In genomic region chr2:180826742-180827141, GRCm38 (mm10) we compare ENCODE assay signal across 32 mouse cellular contexts. TPM values are rescaled to one million over a fixed set of nuclear protein-coding genes. Genes with fewer than 3 reads are reported as not detected.
A peak's percentile ranks its signal among the peaks of the same experiment; 100 is the strongest.
DNase-seq lines count a peak whose midpoint lies in the region; ATAC-seq and TF ChIP-seq lines count a peak whose summit lies in the region.
"Had no signal": no experiment of that assay in that cellular context is flagged by ENCODE, and none has a peak within 500 bp of the region (broad histone marks: within the 10 kb centered on the region; RNA-seq: fewer than 3 reads in every experiment).

No protein-coding gene starts in this region.

- H3K4me1 ChIP-seq in hindbrain, embryonic 13.5 days (replicated peaks), result peaks cover 35% of the 10 kb centered on the region
- 0 out of 2 replicates have a peak, but pooled peaks cover 4% of the 10 kb centered on the region for H3K4me1 ChIP-seq in hindbrain, postnatal 0 days (ENCODE audit: insufficient read depth, low read length)
- H3K4me1 ChIP-seq in midbrain, embryonic 13.5 days (replicated peaks), result peaks cover 14% of the 10 kb centered on the region
- peaks cover 9% of the 10 kb centered on the region for H3K4me1 ChIP-seq in midbrain, embryonic 16.5 days (ENCODE audit: control insufficient read depth, insufficient read depth, low read length)
- no peaks in the 10 kb centered on the region for H3K4me1 ChIP-seq in stomach, postnatal 0 days (replicated peaks; ENCODE audit: control insufficient read depth, insufficient read depth)
- H3K4me1 ChIP-seq: embryonic facial prominence, embryonic 13.5 days had no signal

- no peak for ATAC-seq in hindbrain, embryonic 13.5 days (ENCODE audit: low FRiP score)
- no peak for ATAC-seq in hindbrain, postnatal 0 days
- no peak for ATAC-seq in midbrain, embryonic 13.5 days
- no peak for ATAC-seq in midbrain, embryonic 16.5 days
- ATAC-seq in stomach, postnatal 0 days (ENCODE audit: low FRiP score, low TSS enrichment), result no peak
- ATAC-seq: intestine, postnatal 0 days; lung, postnatal 0 days had no signal

- no peak overlapping the region for H3K4me2 ChIP-seq in hindbrain, embryonic 13.5 days
- no peak overlapping the region for H3K4me2 ChIP-seq in hindbrain, postnatal 0 days (ENCODE audit: low read depth, low read length)
- H3K4me2 ChIP-seq in midbrain, embryonic 13.5 days (replicated peaks), result no peak overlapping the region
- H3K4me2 ChIP-seq in midbrain, embryonic 16.5 days (ENCODE audit: low read length), result no peak overlapping the region
- no peak overlapping the region for H3K4me2 ChIP-seq in stomach, postnatal 0 days (replicated peaks; ENCODE audit: low read depth)
- H3K4me2 ChIP-seq: embryonic facial prominence, embryonic 13.5 days; forebrain, embryonic 12.5 days had no signal

- H3K9ac ChIP-seq in hindbrain, embryonic 13.5 days, result no peak overlapping the region
- H3K9ac ChIP-seq in hindbrain, postnatal 0 days (replicated peaks; ENCODE audit: low read length), result no peak overlapping the region
- H3K9ac ChIP-seq in midbrain, embryonic 13.5 days (replicated peaks), result no peak overlapping the region
- no peak overlapping the region for H3K9ac ChIP-seq in midbrain, embryonic 16.5 days (ENCODE audit: low read depth, low read length)
- no peak overlapping the region for H3K9ac ChIP-seq in stomach, postnatal 0 days (ENCODE audit: low read length)
- H3K9ac ChIP-seq: embryonic facial prominence, embryonic 13.5 days; forebrain, embryonic 12.5 days had no signal

- no peak for TF ChIP-seq CTCF in hindbrain, postnatal 0 days (IDR thresholded peaks at IDR 0.05; ENCODE audit: low read depth)
- peak; percentile 12; the same call in 1 of the 2 replicates for TF ChIP-seq CTCF in stomach, postnatal 0 days (IDR thresholded peaks at IDR 0.05; ENCODE audit: low read depth)

- no peaks in the 10 kb centered on the region for H3K9me3 ChIP-seq in hindbrain, embryonic 13.5 days
- H3K9me3 ChIP-seq in hindbrain, postnatal 0 days (ENCODE audit: low read length), result no peaks in the 10 kb centered on the region
- no peaks in the 10 kb centered on the region for H3K9me3 ChIP-seq in midbrain, embryonic 13.5 days
- H3K9me3 ChIP-seq in midbrain, embryonic 16.5 days (replicated peaks; ENCODE audit: control insufficient read depth, low read length, poor library complexity, severe bottlenecking), result no peaks in the 10 kb centered on the region
- no peaks in the 10 kb centered on the region for H3K9me3 ChIP-seq in stomach, postnatal 0 days (ENCODE audit: control insufficient read depth, low read length)
- H3K9me3 ChIP-seq: embryonic facial prominence, embryonic 13.5 days; forebrain, embryonic 12.5 days; heart, embryonic 10.5 days; limb, embryonic 10.5 days had no signal

- WGBS in hindbrain, embryonic 13.5 days, result 91% methylated on average over 1 of the region's 1 CpGs
- 91% methylated on average over 1 of the region's 1 CpGs for WGBS in hindbrain, postnatal 0 days
- WGBS in midbrain, embryonic 13.5 days, result 89% methylated on average over 1 of the region's 1 CpGs
- 93% methylated on average over 1 of the region's 1 CpGs for WGBS in midbrain, embryonic 16.5 days
- WGBS in stomach, postnatal 0 days, result 90% methylated on average over 1 of the region's 1 CpGs

- no peaks in the 10 kb centered on the region for H3K36me3 ChIP-seq in hindbrain, embryonic 13.5 days
- no peaks in the 10 kb centered on the region for H3K36me3 ChIP-seq in hindbrain, postnatal 0 days (ENCODE audit: insufficient read depth, low read length)
- H3K36me3 ChIP-seq in midbrain, embryonic 13.5 days, result no peaks in the 10 kb centered on the region
- H3K36me3 ChIP-seq in midbrain, embryonic 16.5 days (ENCODE audit: control insufficient read depth, insufficient read depth, low read length), result no peaks in the 10 kb centered on the region
- no peaks in the 10 kb centered on the region for H3K36me3 ChIP-seq in stomach, postnatal 0 days (ENCODE audit: control insufficient read depth, insufficient read depth, low read length)
- H3K36me3 ChIP-seq: embryonic facial prominence, embryonic 13.5 days; forebrain, embryonic 12.5 days; heart, embryonic 10.5 days; limb, embryonic 10.5 days had no signal

- 0 out of 2 replicates have a peak overlapping the region, but pooled peaks have one; percentile 89 for H3K27ac ChIP-seq in hindbrain, embryonic 13.5 days
- H3K27ac ChIP-seq in hindbrain, postnatal 0 days, result no peak overlapping the region
- H3K27ac ChIP-seq in midbrain, embryonic 13.5 days, result 0 out of 2 replicates have a peak overlapping the region, but pooled peaks have one; percentile 82
- H3K27ac ChIP-seq in midbrain, embryonic 16.5 days (ENCODE audit: low read length), result no peak overlapping the region
- H3K27ac ChIP-seq in stomach, postnatal 0 days (replicated peaks), result no peak overlapping the region
- H3K27ac ChIP-seq: embryonic facial prominence, embryonic 13.5 days; forebrain, embryonic 12.5 days; heart, embryonic 10.5 days; limb, embryonic 10.5 days; macrophage had no signal

- H3K4me3 ChIP-seq in hindbrain, embryonic 13.5 days, result no peak overlapping the region
- no peak overlapping the region for H3K4me3 ChIP-seq in hindbrain, postnatal 0 days (ENCODE audit: low read length)
- H3K4me3 ChIP-seq in midbrain, embryonic 13.5 days (replicated peaks), result no peak overlapping the region
- no peak overlapping the region for H3K4me3 ChIP-seq in midbrain, embryonic 16.5 days (ENCODE audit: low read depth, low read length)
- H3K4me3 ChIP-seq in stomach, postnatal 0 days (ENCODE audit: low read depth, low read length), result no peak overlapping the region
- H3K4me3 ChIP-seq: embryonic facial prominence, embryonic 13.5 days; erythroblast, embryonic 14.5 days; forebrain, embryonic 12.5 days; heart, embryonic 10.5 days; limb, embryonic 10.5 days had no signal

- DNase-seq in hindbrain, postnatal 0 days (ENCODE audit: low spot score), result no peak
- DNase-seq in ES-CJ7 (ENCODE audit: low read depth, low spot score), result peak; percentile 10
- DNase-seq in stomach, postnatal 0 days (ENCODE audit: low spot score), result no peak
- DNase-seq in right cerebral cortex, postnatal 36 days (ENCODE audit: low spot score in 2 of 2), result no peak
- DNase-seq: adrenal gland, postnatal 36 days; B cell, adult 2 months; heart, postnatal 4 days; kidney, postnatal 4 days; right cerebral cortex, postnatal 14 days; spleen, adult 18-20 months; thymus, postnatal 25 days had no signal

- H3K27me3 ChIP-seq in hindbrain, embryonic 13.5 days, result 0 out of 2 replicates have a peak, but pooled peaks cover 4% of the 10 kb centered on the region
- H3K27me3 ChIP-seq in hindbrain, postnatal 0 days (ENCODE audit: insufficient read depth, low read length), result no peaks in the 10 kb centered on the region
- H3K27me3 ChIP-seq in midbrain, embryonic 13.5 days, result no peaks in the 10 kb centered on the region
- H3K27me3 ChIP-seq in midbrain, embryonic 16.5 days (ENCODE audit: control insufficient read depth, insufficient read depth, low read depth, low read length), result no peaks in the 10 kb centered on the region
- no peaks in the 10 kb centered on the region for H3K27me3 ChIP-seq in stomach, postnatal 0 days (ENCODE audit: control insufficient read depth, insufficient read depth, low read length)

- no peak for TF ChIP-seq EP300 in stomach, postnatal 0 days (optimal IDR thresholded peaks at IDR 0.05)

RNA-seq across cellular contexts. Expression of gene Bhlhe23, which starts 50.0 kb away (rescaled TPM):
- 1.2 and 2.5 TPM in 2 replicates for polyA plus RNA-seq in hindbrain, embryonic 13.5 days (2015; fragmentation: Nextera tagmentation; extraction: Ambion mirVana)
- total RNA-seq in hindbrain, postnatal 0 days (2014; rRNA removed), result 0.72 and 0.73 TPM in 2 replicates
- 0.23 and 0.49 TPM in 2 replicates for polyA plus RNA-seq in hindbrain, postnatal 0 days (2015; fragmentation: Nextera tagmentation; extraction: Ambion mirVana)
- polyA plus RNA-seq in midbrain, embryonic 13.5 days (2015; fragmentation: Nextera tagmentation; extraction: Ambion mirVana), result 18.7 and 25.0 TPM in 2 replicates
- 10.1 and 10.4 TPM in 2 replicates for polyA plus RNA-seq in midbrain, embryonic 16.5 days (2015; fragmentation: Nextera tagmentation; extraction: Ambion mirVana)
- not detected in 2 replicates for polyA plus RNA-seq in stomach, postnatal 0 days (2015; fragmentation: Nextera tagmentation; extraction: Ambion mirVana)
- total RNA-seq: adrenal gland, adult 18-20 months; adrenal gland, postnatal 36 days; gastrocnemius, adult 8-10 months; granulocyte monocyte progenitor cell, adult 5-6 weeks; heart, postnatal 4 days; left cerebral cortex, adult 8-10 months; liver, adult 2 months; neutrophil, adult 5-6 weeks had no signal
- polyA plus RNA-seq: cortical plate, adult 2 months; embryonic facial prominence, embryonic 13.5 days; erythroblast, embryonic 14.5 days; heart, embryonic 16.5 days; intestine, postnatal 0 days; kidney, embryonic 14.5 days; limb, embryonic 10.5 days; liver, adult 2 months; liver, embryonic 16.5 days; lung, postnatal 0 days; macrophage had no signal

Comparison
In these comparisons a context has a peak if more than half of its experiments do, and no peak if none do; other contexts are left out.
1. H3K27ac ChIP-seq: peak in hindbrain, embryonic 13.5 days (single experiment) and midbrain, embryonic 13.5 days (single experiment); none in hindbrain, postnatal 0 days (single experiment), midbrain, embryonic 16.5 days (single experiment) and stomach, postnatal 0 days (single experiment).